In genomic region chr17:34109038-34109805, GRCm38 (mm10) we compare ENCODE assay signal across 10 mouse cellular contexts. TPM values are rescaled to one million over a fixed set of nuclear protein-coding genes. Genes with fewer than 3 reads are reported as not detected.
A peak's percentile ranks its signal among the peaks of the same experiment; 100 is the strongest.
DNase-seq lines count a peak whose midpoint lies in the region; ATAC-seq and TF ChIP-seq lines count a peak whose summit lies in the region.
"Had no signal": no experiment of that assay in that cellular context is flagged by ENCODE, and none has a peak within 500 bp of the region (broad histone marks: within the 10 kb centered on the region; RNA-seq: fewer than 3 reads in every experiment).

No protein-coding gene starts in this region.

- peaks cover 14% of the 10 kb centered on the region; the same call in 1 of the 2 replicates for H3K4me1 ChIP-seq in limb, embryonic 13.5 days

- intact Hi-C loops in gastrocnemius, adult 2 months (cut with DNase I): loop anchor here (5.0 to 10.0 kb wide), 2 partner anchors 72 to 126 kb away; partner anchors contain the start of genes Col11a2 and H2-Ob

- peaks cover 58% of the 10 kb centered on the region for H3K36me3 ChIP-seq in limb, embryonic 13.5 days

- WGBS in limb, embryonic 13.5 days: 75% methylated on average over 14 of the region's 14 CpGs

- H3K4me2 ChIP-seq in limb, embryonic 13.5 days (replicated peaks): no peak overlapping the region

- ATAC-seq in limb, embryonic 13.5 days (ENCODE audit: low FRiP score, low read depth): no peak
- ATAC-seq in inflammation-experienced regulatory T-cells, adult 6 months: no peak

- H3K27ac ChIP-seq in gastrocnemius, adult 2 months: 0 out of 2 replicates have a peak overlapping the region, but pooled peaks have one; percentile 5
- peak overlapping the region; percentile 22; the same call in 1 of the 2 replicates for H3K27ac ChIP-seq in limb, embryonic 13.5 days

- no peak overlapping the region for H3K9ac ChIP-seq in limb, embryonic 13.5 days

- peak; percentile 38; the same call in 1 of the 2 replicates for TF ChIP-seq CTCF in gastrocnemius, adult 2 months (IDR thresholded peaks at IDR 0.05)

- no peak for DNase-seq in gastrocnemius, adult 2 months
- no peak for DNase-seq in gastrocnemius, adult 18-20 months (ENCODE audit: low spot score)
- peak; percentile 29 for DNase-seq in right cerebral cortex, postnatal 4 days
- DNase-seq in right cerebral cortex, postnatal 14 days: no peak
- DNase-seq in urinary bladder, adult 18-20 months (ENCODE audit: low spot score in 2 of 2): no peak
- DNase-seq in adipocyte (ENCODE audit: low spot score): no peak

- no peak overlapping the region for H3K4me3 ChIP-seq in gastrocnemius, adult 2 months
- H3K4me3 ChIP-seq in limb, embryonic 13.5 days: no peak overlapping the region
- H3K4me3 ChIP-seq: megakaryocyte, embryonic 14.5 days had no signal

- no peaks in the 10 kb centered on the region for H3K9me3 ChIP-seq in limb, embryonic 13.5 days

- no peaks in the 10 kb centered on the region for H3K27me3 ChIP-seq in limb, embryonic 13.5 days
- H3K27me3 ChIP-seq: megakaryocyte, embryonic 14.5 days had no signal

RNA-seq across cellular contexts. Expression of gene H2-DMa, which starts 10.1 kb away (rescaled TPM):
- total RNA-seq in gastrocnemius, adult 2 months (2021): 1 to 10 TPM; 3.0 to 3.1 TPM
- total RNA-seq in gastrocnemius, adult 18-20 months (2021): 1 to 10 TPM; 2.6 to 3.2 TPM
- polyA plus RNA-seq in limb, embryonic 13.5 days (2015; fragmentation: Nextera tagmentation; extraction: Ambion mirVana): 14.2 and 15.6 TPM in 2 replicates
- 100 to 1,000 TPM in 2 of 3 experiments, 10 to 100 TPM in 1; 75.8 to 241 (median 198) TPM for polyA plus RNA-seq in inflammation-experienced regulatory T-cells, adult 6 months (2017; shearing (Covaris generic))

RNA-seq across cellular contexts. Expression of gene Brd2, which starts 13.2 kb away (rescaled TPM):
- total RNA-seq in gastrocnemius, adult 2 months (2021): 10 to 100 TPM; 70.3 to 88.9 TPM
- total RNA-seq in gastrocnemius, adult 18-20 months (2021): 10 to 100 TPM; 71.6 to 77.3 TPM
- 132 and 133 TPM in 2 replicates for polyA plus RNA-seq in limb, embryonic 13.5 days (2015; fragmentation: Nextera tagmentation; extraction: Ambion mirVana)
- polyA plus RNA-seq in inflammation-experienced regulatory T-cells, adult 6 months (2017; shearing (Covaris generic)): 100 to 1,000 TPM; 115 to 154 (median 144) TPM

RNA-seq across cellular contexts. Expression of gene H2-Oa, which starts 17.1 kb away (rescaled TPM):
- not detected for total RNA-seq in gastrocnemius, adult 2 months (2021)
- total RNA-seq in gastrocnemius, adult 18-20 months (2021): not detected
- 0.55 and 0.65 TPM in 2 replicates for polyA plus RNA-seq in limb, embryonic 13.5 days (2015; fragmentation: Nextera tagmentation; extraction: Ambion mirVana)
- 10 to 100 TPM; 14.3 to 81.2 (median 53.9) TPM for polyA plus RNA-seq in inflammation-experienced regulatory T-cells, adult 6 months (2017; shearing (Covaris generic))
- polyA plus RNA-seq: G1E had no signal

RNA-seq across cellular contexts. Expression of gene H2-DMb2, which starts 33.9 kb away (rescaled TPM):
- total RNA-seq in gastrocnemius, adult 2 months (2021): under 1 TPM; 0.46 to 0.47 TPM
- under 1 TPM; 0.17 to 0.53 TPM for total RNA-seq in gastrocnemius, adult 18-20 months (2021)
- polyA plus RNA-seq in limb, embryonic 13.5 days (2015; fragmentation: Nextera tagmentation; extraction: Ambion mirVana): 0.15 and 0.38 TPM in 2 replicates
- 10 to 100 TPM in 2 of 3 experiments, 1 to 10 TPM in 1; 9.2 to 14.4 (median 11.3) TPM for polyA plus RNA-seq in inflammation-experienced regulatory T-cells, adult 6 months (2017; shearing (Covaris generic))
- total RNA-seq: G1E had no signal
- polyA plus RNA-seq: G1E had no signal

RNA-seq across cellular contexts. Expression of gene H2-DMb1, which starts 43.6 kb away (rescaled TPM):
- under 1 TPM; 0.38 to 0.61 TPM for total RNA-seq in gastrocnemius, adult 2 months (2021)
- under 1 TPM; 0.16 to 0.78 TPM for total RNA-seq in gastrocnemius, adult 18-20 months (2021)
- polyA plus RNA-seq in limb, embryonic 13.5 days (2015; fragmentation: Nextera tagmentation; extraction: Ambion mirVana): 1.5 and 1.7 TPM in 2 replicates
- 1 to 10 TPM; 2.3 to 5.0 (median 4.5) TPM for polyA plus RNA-seq in inflammation-experienced regulatory T-cells, adult 6 months (2017; shearing (Covaris generic))
